Mouse (Mus musculus): Measurements from ENCODE around the gene Tango6.
A peak's percentile ranks its signal among the peaks of the same experiment; 100 is the strongest.

Gene Tango6

GRCm38 (mm10) chr8:106817171-106817545 is 134.3 kb downstream of the Tango6 start:
- DNase-seq (ENCODE audit: low spot score in 2 of 2), result no peak

GRCm38 (mm10) chr8:106818626-106819515 is 136.0 kb downstream of the Tango6 start:
- DNase-seq (ENCODE audit: low spot score in 2 of 2), result no peak

GRCm38 (mm10) chr8:106819581-106819980 is 136.7 kb downstream of the Tango6 start:
- no peak for DNase-seq (ENCODE audit: low spot score in 2 of 2)

GRCm38 (mm10) chr8:106820553-106821515 is 138.0 kb downstream of the Tango6 start:
- no peak for DNase-seq (ENCODE audit: low spot score in 2 of 2)

- no peak for DNase-seq (ENCODE audit: low spot score in 2 of 2)
Measured at GRCm38 (mm10) chr8:106828921-106829320, 146.1 kb downstream of the Tango6 start.

- no peak for DNase-seq (ENCODE audit: low spot score in 2 of 2)
Measured at GRCm38 (mm10) chr8:106829526-106830045, 146.7 kb downstream of the Tango6 start.

GRCm38 (mm10) chr8:106834899-106835298 is 152.0 kb downstream of the Tango6 start:
- DNase-seq (ENCODE audit: low spot score in 2 of 2), result no peak

GRCm38 (mm10) chr8:106836525-106836924 is 153.7 kb downstream of the Tango6 start:
- no peak for DNase-seq (ENCODE audit: low spot score in 2 of 2)

GRCm38 (mm10) chr8:106838803-106839202 is 155.9 kb downstream of the Tango6 start:
- DNase-seq (ENCODE audit: low spot score in 2 of 2), result no peak

GRCm38 (mm10) chr8:106839209-106840001 is 156.5 kb downstream of the Tango6 start:
- DNase-seq (ENCODE audit: low spot score in 2 of 2), result no peak

GRCm38 (mm10) chr8:106850034-106850433 is 167.2 kb downstream of the Tango6 start:
- no peak for DNase-seq (ENCODE audit: low spot score in 2 of 2)

- no peak for DNase-seq (ENCODE audit: low spot score in 2 of 2)
Measured at GRCm38 (mm10) chr8:106854534-106855241, 171.8 kb downstream of the Tango6 start.

GRCm38 (mm10) chr8:106855242-106855562 is 172.3 kb downstream of the Tango6 start:
- DNase-seq (ENCODE audit: low spot score in 2 of 2), result no peak

- no peak for DNase-seq (ENCODE audit: low spot score in 2 of 2)
Measured at GRCm38 (mm10) chr8:106862845-106863244, 180.0 kb downstream of the Tango6 start.

- no peak for DNase-seq (ENCODE audit: low spot score in 2 of 2)
Measured at GRCm38 (mm10) chr8:106865354-106865753, 182.5 kb downstream of the Tango6 start.

- no peak for DNase-seq (ENCODE audit: low spot score in 2 of 2)
Measured at GRCm38 (mm10) chr8:106870051-106870450, 187.2 kb downstream of the Tango6 start, which contains the start of gene Has3. TSS of gene Has3 (plus strand) at chr8:106870242.

- peak in 1 of 2 experiments; percentile 33 for DNase-seq (ENCODE audit: low spot score in 2 of 2)
Measured at GRCm38 (mm10) chr8:106870537-106871327, 187.9 kb downstream of the Tango6 start.

- no peak for DNase-seq (ENCODE audit: low spot score in 2 of 2)
Measured at GRCm38 (mm10) chr8:106871328-106871926, 188.6 kb downstream of the Tango6 start.

- DNase-seq (ENCODE audit: low spot score in 2 of 2), result peak in 1 of 2 experiments; percentile 32
Measured at GRCm38 (mm10) chr8:106871931-106872371, 189.1 kb downstream of the Tango6 start.
